Mouse (Mus musculus): Measurements from ENCODE around the gene Pnkp. TPM values are rescaled to one million over a fixed set of nuclear protein-coding genes. Genes with fewer than 3 reads are reported as not detected.
A peak's percentile ranks its signal among the peaks of the same experiment; 100 is the strongest.

Pnkp gene
- total and polyA plus RNA-seq, 3 experiments = 14.8 to 41.6 (median 22.2) TPM

DNA sequence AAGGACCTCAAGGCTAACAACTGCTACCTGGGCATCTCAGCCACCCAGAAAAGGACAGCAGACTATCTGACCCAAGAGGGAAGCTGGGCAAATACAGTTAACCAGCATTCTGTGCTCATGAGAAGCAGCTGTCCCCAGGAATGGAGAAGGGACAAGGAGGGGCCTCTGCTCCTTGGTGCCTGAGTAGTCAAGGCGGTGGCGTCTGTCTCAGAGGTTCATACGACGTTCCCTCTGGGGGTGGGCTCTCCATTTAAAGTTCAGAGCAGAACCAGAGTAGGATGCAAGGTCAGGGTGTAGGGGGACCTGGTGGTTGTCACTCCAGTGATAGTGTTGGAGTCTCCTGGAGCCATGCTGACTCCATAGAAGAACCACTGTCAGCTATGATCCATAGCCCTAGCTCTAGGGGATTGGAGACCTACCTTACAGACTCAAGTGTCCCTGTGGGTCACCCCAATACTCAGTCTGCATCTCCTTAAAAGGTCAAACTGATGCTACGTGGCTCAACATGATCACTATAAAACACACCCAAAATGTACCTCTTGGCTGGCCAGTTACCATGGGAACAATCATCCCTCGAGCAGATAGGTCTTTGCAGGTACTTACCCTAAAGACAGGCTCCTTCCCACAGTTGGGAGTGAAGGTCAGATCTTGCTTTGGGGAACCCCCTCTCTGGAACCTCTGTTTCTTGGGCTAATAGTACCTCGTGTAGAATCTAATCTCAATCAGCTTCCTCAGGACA is 46.0 kb upstream of the Pnkp start:
- no peak overlapping the region for H3K4me3 ChIP-seq (replicated peaks in 1 of 3; ENCODE audit: low read depth in 2 of 3, low read length in 2 of 3, poor library complexity in 1 of 3)
- DNase-seq (ENCODE audit: extremely low read depth) = no peak
- no peak overlapping the region for H3K27ac ChIP-seq (ENCODE audit: insufficient read depth, low read depth)
- no peak overlapping the region for H3K4me2 ChIP-seq (ENCODE audit: insufficient read depth, low read depth, poor library complexity, severe bottlenecking)
- no peaks in the 10 kb centered on the region for H3K27me3 ChIP-seq (replicated peaks)
- no peaks in the 10 kb centered on the region for H3K9me3 ChIP-seq (replicated peaks; ENCODE audit: low read length)
- H3K9ac ChIP-seq (ENCODE audit: insufficient read depth, low read depth) = no peak overlapping the region
- H3K79me2 ChIP-seq (replicated peaks; ENCODE audit: control insufficient read depth, extremely low read depth, insufficient read depth, poor library complexity, severe bottlenecking) = peaks cover 17% of the 10 kb centered on the region
- TF ChIP-seq E2F4 (IDR thresholded peaks at IDR 0.05; ENCODE audit: insufficient replicate concordance, low read depth, low read length) = no peak
- no peak for TF ChIP-seq POLR2AphosphoS2 (IDR thresholded peaks at IDR 0.05; ENCODE audit: low read depth, low read length)
- TF ChIP-seq MYC (IDR thresholded peaks at IDR 0.05; ENCODE audit: low read depth, low read length) = no peak
- TF ChIP-seq ZC3H11A (IDR thresholded peaks at IDR 0.05; ENCODE audit: low read depth, low read length) = no peak
- TF ChIP-seq NRF1 (IDR thresholded peaks at IDR 0.05; ENCODE audit: low read depth, low read length) = no peak
- no peak for TF ChIP-seq ZMIZ1 (IDR thresholded peaks at IDR 0.05; ENCODE audit: low read depth, low read length)
- peaks cover 48 to 57% of the 10 kb centered on the region in 2 experiments for H3K36me3 ChIP-seq (replicated peaks in 1 of 2; ENCODE audit: control insufficient read depth in 1 of 2, insufficient read depth in 1 of 2, low read length in 1 of 2)
- in situ Hi-C loops (cut with MboI; ENCODE audit: low pct_ligation_motif_present, low pct_unique_long_range_greater_than_20kb, low sequenced_read_pairs) = no loop called here
- peaks cover 19 to 20% of the 10 kb centered on the region in 2 experiments for H3K4me1 ChIP-seq (ENCODE audit: control insufficient read depth in 1 of 2, insufficient read depth in 2 of 2)
- dilution Hi-C loops (cut with MboI; ENCODE audit: extremely low pct_ligation_motif_present, extremely low pct_unique_long_range_greater_than_20kb, low sequenced_read_pairs) = no loop called here

DNA sequence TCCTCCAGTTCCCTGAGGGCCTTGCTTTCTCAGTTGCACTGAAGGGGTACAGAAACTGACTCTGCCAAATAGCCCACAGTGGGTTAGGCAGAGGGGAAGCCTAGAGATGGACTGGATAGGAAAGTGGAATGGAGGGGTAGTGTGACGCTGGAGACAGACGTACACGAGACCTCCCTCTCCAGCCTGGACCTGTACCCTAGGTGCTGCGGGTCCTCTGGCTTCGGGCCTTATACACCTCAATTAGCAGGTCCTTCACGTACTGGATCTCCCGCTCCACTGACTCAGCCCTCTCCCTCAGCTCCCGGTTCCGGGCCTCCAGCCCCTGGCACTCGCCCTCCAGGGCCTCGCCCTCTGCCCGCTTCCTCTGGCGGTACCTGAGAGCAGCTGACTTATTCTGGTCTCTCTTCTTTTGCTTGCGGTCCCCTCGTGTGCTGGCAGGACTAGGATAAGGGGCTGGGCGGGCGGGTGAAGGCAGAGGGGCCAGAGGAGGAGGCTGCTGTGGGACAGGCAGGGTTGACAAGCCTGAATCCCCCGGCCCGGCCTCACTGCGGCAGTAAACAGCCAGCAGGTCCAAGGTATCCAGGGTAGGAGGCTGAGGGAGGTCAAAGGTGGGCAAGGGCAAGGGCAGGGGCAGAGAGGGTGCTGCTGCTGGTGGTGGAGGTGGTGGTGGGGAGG is 44.2 kb upstream of the Pnkp start:
- Histone ChIP-seq H3K9me3 (replicated peaks; ENCODE audit: low read length) (no peaks in the 10 kb centered on the region), H3K4me3 (replicated peaks in 1 of 3; ENCODE audit: low read depth in 2 of 3, low read length in 2 of 3, poor library complexity in 1 of 3) (no peak overlapping the region), H3K4me2 (ENCODE audit: insufficient read depth, low read depth, poor library complexity, severe bottlenecking) (no peak overlapping the region), H3K27ac (ENCODE audit: insufficient read depth, low read depth) (0 out of 2 replicates have a peak overlapping the region, but pooled peaks have one; percentile 3), H3K36me3 (replicated peaks in 1 of 2; ENCODE audit: control insufficient read depth in 1 of 2, insufficient read depth in 1 of 2, low read length in 1 of 2) (peaks cover 48 to 57% of the 10 kb centered on the region in 2 experiments), H3K4me1 (ENCODE audit: control insufficient read depth in 1 of 2, insufficient read depth in 2 of 2) (peaks cover 19 to 20% of the 10 kb centered on the region in 2 experiments), H3K27me3 (replicated peaks) (no peaks in the 10 kb centered on the region), H3K9ac (ENCODE audit: insufficient read depth, low read depth) (no peak overlapping the region), H3K79me2 (replicated peaks; ENCODE audit: control insufficient read depth, extremely low read depth, insufficient read depth, poor library complexity, severe bottlenecking) (peaks cover 29% of the 10 kb centered on the region)
- in situ Hi-C loops (cut with MboI; ENCODE audit: low pct_ligation_motif_present, low pct_unique_long_range_greater_than_20kb, low sequenced_read_pairs) (no loop called here), dilution Hi-C loops (cut with MboI; ENCODE audit: extremely low pct_ligation_motif_present, extremely low pct_unique_long_range_greater_than_20kb, low sequenced_read_pairs) (no loop called here)
- DNase-seq (ENCODE audit: extremely low read depth) = no peak
- no peak for TF ChIP-seq TBP (conservative IDR thresholded peaks at IDR 0.05; ENCODE audit: low read depth, low read length)
- no peak for TF ChIP-seq CHD2 (IDR thresholded peaks at IDR 0.05; ENCODE audit: low read length)
- TF ChIP-seq CHD1 (IDR thresholded peaks at IDR 0.05; ENCODE audit: low read depth, low read length) = no peak

DNA sequence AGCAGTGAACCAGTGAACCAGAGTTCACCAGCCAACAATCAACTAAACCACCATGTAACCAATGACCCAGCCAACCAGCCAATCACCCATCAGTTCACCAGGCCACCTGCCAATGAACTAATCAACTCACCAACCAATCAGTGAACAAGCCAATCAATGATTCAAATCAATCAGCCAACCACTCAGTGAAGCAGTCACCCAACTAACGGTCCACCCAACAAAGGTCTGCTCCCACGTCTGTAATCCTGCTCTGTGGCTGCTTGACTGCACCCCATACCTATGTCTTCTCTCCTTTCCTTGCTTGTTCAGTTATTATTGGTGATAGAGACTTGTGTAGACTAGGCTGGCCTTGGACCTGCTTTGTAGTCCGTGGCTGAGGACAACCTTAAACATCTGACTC is 43.0 kb upstream of the Pnkp start:
- no peaks in the 10 kb centered on the region for H3K27me3 ChIP-seq (replicated peaks)
- H3K9ac ChIP-seq (ENCODE audit: insufficient read depth, low read depth) = no peak overlapping the region
- TF ChIP-seq SIN3A (IDR thresholded peaks at IDR 0.05; ENCODE audit: low read length) = no peak
- TF ChIP-seq TBP (conservative IDR thresholded peaks at IDR 0.05; ENCODE audit: low read depth, low read length) = no peak
- TF ChIP-seq MAZ (IDR thresholded peaks at IDR 0.05; ENCODE audit: low read depth, low read length) = no peak
- peaks cover 41% of the 10 kb centered on the region for H3K79me2 ChIP-seq (replicated peaks; ENCODE audit: control insufficient read depth, extremely low read depth, insufficient read depth, poor library complexity, severe bottlenecking)
- no peak overlapping the region for H3K27ac ChIP-seq (ENCODE audit: insufficient read depth, low read depth)
- dilution Hi-C loops (cut with MboI; ENCODE audit: extremely low pct_ligation_motif_present, extremely low pct_unique_long_range_greater_than_20kb, low sequenced_read_pairs) = no loop called here
- H3K4me2 ChIP-seq (ENCODE audit: insufficient read depth, low read depth, poor library complexity, severe bottlenecking) = peak overlapping the region; percentile 58
- no peaks in the 10 kb centered on the region for H3K9me3 ChIP-seq (replicated peaks; ENCODE audit: low read length)
- in situ Hi-C loops (cut with MboI; ENCODE audit: low pct_ligation_motif_present, low pct_unique_long_range_greater_than_20kb, low sequenced_read_pairs) = no loop called here
- no peak for DNase-seq (ENCODE audit: extremely low read depth)
- peak overlapping the region in 1 of 3 experiments; percentile 86 for H3K4me3 ChIP-seq (replicated peaks in 1 of 3; ENCODE audit: low read depth in 2 of 3, low read length in 2 of 3, poor library complexity in 1 of 3)
- peaks cover 19 to 20% of the 10 kb centered on the region in 2 experiments for H3K4me1 ChIP-seq (ENCODE audit: control insufficient read depth in 1 of 2, insufficient read depth in 2 of 2)
- peaks cover 48 to 63% of the 10 kb centered on the region in 2 experiments for H3K36me3 ChIP-seq (replicated peaks in 1 of 2; ENCODE audit: control insufficient read depth in 1 of 2, insufficient read depth in 1 of 2, low read length in 1 of 2)
